Mouse (Mus musculus) left cerebral cortex, postnatal 10 days (tissue): ENCODE data around the gene Irf9. TPM values are rescaled to one million over a fixed set of nuclear protein-coding genes. Genes with fewer than 3 reads are reported as not detected.

Source experiments
- DNase-seq, 2 experiments: peaks; one replicate each; pipeline ENCODE4 v3.0.0; 2021 to 2022; ENCODE audit warnings: low spot score in 2 of 2, mixed read lengths in 1 of 2; ENCODE audit errors: extremely low spot score in 1 of 2
- intact Hi-C: fragments of 180-260 bp; cut with DNase I; formaldehyde crosslinking; loops from one replicate; pipeline ENCODE4 v1.15.1; 2025
- total RNA-seq, 2 experiments: library from RNA; stranded (reverse); gene quantifications; 2 replicates each; pipeline ENCODE4 v1.2.3; 2021

The Irf9 gene
- 10 to 100 TPM; 10.0 to 12.5 TPM for total RNA-seq

GRCm38 (mm10) chr14:55603271-55603632 lies at the start of gene Irf9:
Gene Irf9 (plus strand): TSS chr14:55603571.
- DNase-seq: no peak
- intact Hi-C loops: no loop called here

- intact Hi-C loops: loop anchor here (10.0 kb wide), 1 partner anchor 410 kb away; no protein-coding TSS in a partner anchor
Observed at GRCm38 (mm10) chr14:55554635-55555034, 48.7 kb upstream of the Irf9 start.

DNA sequence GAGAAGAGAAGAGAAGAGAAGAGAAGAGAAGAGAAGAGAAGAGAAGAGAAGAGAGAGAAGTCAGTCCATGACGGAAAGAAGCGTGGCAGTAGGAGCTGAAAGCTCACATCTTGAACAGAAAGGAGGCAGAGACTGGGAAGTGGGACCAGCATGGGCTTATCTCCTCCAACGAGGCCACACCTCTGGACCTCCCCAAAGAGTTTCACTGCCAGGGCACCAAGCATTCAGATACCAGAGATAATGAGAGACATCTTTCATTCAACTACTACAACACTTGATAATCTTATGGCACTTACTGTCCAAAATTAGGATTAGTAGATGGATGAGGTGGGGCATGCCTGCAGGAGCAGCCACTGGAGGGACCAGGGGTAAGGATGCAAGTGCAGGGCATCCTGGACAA lies 47.6 kb upstream of the Irf9 start:
- intact Hi-C loops: loop anchor here (2.0 to 10.0 kb wide), 2 partner anchors 59 to 411 kb away; no protein-coding TSS in a partner anchor
- DNase-seq: no peak

More at GRCm38 (mm10) chr14:55554635-55555034, 48.7 kb upstream of the Irf9 start:
- DNase-seq: no peak

- DNase-seq: peak; percentile 48 to 88
- intact Hi-C loops: loop anchor here (2.0 to 10.0 kb wide), 2 partner anchors 60 to 412 kb away; no protein-coding TSS in a partner anchor
Observed at GRCm38 (mm10) chr14:55557003-55557402, 46.4 kb upstream of the Irf9 start.

DNA sequence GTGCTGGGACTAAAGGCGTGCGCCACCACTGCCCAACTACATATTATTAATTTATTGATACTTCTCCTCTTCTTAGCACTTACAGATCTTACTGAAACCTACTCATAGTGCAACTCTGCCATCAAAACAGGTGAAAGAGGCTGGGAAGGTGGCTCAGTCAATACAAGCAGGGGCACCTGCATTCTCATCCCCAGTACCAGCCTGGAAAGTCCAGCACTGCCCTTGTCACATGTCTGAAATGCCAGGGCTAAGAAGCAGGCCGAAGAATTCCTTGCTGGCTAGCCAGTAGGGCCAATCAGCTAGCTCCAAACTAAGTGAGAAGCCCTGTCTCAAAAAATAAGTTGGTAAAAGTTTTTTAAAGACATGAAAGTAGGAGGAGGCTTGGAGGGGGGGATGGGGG lies 45.8 kb upstream of the Irf9 start:
- no peak for DNase-seq
- intact Hi-C loops: loop anchor here (2.0 to 10.0 kb wide), 2 partner anchors 61 to 413 kb away; no protein-coding TSS in a partner anchor

DNA sequence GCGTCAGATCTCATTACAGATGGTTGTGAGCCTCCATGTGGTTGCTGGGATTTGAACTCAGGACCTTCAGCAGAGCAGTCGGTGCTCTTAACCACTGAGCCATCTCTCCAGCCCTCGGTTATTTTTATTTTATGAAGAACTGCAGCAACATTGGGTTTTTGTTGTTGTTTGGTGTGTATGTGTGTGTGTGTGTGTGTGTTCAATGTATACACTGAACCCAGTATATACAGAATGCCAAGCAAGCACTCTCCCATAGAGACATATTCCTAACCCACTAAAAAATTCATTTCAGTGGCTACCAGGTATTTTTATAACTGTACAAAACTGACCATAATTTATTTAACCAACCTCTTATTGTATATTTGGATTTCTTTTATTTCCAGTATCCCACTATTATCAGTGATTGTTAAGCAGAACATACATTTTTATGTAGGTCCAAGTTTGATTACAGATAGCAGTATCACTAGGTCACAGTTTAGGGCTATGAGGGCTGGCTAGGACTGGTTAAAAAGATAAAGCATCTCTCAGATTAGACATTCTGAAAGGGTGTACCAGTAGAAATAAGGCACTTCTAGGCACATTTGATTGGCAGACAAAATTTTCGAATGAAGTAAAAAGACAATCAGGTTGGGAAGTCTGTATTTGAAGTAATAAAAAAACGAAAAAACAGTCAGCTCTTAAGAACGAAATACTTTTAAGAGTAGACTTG lies 44.5 kb upstream of the Irf9 start:
- intact Hi-C loops: loop anchor here (10.0 kb wide), 1 partner anchor 414 kb away; no protein-coding TSS in a partner anchor
- no peak for DNase-seq

- peak; percentile 88 to 96 for DNase-seq
- intact Hi-C loops: loop anchor here (10.0 kb wide), 1 partner anchor 415 kb away; no protein-coding TSS in a partner anchor
Observed at GRCm38 (mm10) chr14:55559799-55560201, 43.6 kb upstream of the Irf9 start, which contains the start of gene Dcaf11. Gene Dcaf11 (plus strand): TSS chr14:55560006.

- peak; percentile 99 for DNase-seq
- intact Hi-C loops: no loop called here
Observed at GRCm38 (mm10) chr14:55560202-55561073, 42.9 kb upstream of the Irf9 start, which contains the start of gene A730061H03Rik. Gene A730061H03Rik (minus strand): TSS chr14:55560406.

DNA sequence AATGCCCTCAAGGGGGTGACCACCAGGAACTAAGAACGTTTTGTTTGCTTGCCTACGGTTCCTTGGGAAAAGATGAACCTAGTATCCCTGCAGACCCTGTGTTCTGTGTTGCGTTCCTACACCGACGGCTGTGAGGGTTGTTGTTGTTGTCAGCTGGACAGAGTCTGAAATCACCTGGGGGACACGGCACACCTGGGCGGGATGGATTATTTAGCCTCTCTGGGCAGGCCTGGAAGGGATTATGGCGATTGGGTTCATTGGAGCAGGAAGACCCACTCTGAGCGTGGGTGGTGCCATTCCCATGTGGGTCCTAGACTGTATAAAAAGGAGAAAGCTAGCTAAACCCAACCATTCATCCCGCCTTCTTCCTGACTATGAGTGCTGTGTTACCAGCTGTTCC lies 41.5 kb upstream of the Irf9 start:
- intact Hi-C loops: no loop called here
- DNase-seq: no peak

DNA sequence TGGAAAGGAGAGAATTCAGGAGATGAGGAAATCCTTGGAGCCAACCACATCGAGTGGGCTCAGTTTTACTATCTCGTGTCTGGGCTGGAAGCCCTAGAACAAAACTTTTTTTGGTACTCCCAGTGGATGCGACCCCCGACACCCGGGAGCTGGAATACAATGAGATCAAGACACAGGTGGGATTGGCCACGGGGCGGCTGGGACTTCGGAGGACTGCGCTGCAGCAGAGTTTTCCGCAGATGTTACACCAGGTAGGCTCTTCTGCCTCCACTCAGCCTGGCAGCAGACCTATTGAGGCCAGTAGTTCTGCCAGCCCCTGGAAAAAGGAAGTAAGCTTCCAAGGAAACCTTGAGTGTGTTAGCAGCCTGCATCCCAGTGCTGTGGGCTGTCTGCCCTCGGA lies 40.1 kb upstream of the Irf9 start:
- no peak for DNase-seq
- intact Hi-C loops: no loop called here

DNA sequence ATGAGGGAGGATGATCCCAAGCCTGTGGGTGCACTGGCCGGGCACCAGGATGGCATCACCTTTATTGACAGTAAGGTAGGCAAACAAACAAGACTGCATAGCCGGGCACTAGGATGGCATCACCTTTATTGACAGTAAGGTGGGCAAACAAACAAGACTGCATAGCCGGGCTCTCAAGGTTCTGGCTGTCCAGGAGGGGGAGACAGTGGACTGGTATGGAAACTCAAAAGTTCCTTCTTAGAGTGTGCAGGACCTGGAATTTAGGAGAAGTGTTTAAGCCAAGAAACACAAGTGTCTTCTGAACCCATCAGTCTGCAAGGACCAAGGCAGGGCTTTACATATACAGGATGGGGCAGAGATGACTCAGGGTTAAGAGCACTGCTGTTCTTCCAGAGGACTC lies 37.6 kb upstream of the Irf9 start:
- intact Hi-C loops: no loop called here
- DNase-seq: no peak

- intact Hi-C loops: no loop called here
Observed at GRCm38 (mm10) chr14:55567496-55567895, 35.9 kb upstream of the Irf9 start.

DNA sequence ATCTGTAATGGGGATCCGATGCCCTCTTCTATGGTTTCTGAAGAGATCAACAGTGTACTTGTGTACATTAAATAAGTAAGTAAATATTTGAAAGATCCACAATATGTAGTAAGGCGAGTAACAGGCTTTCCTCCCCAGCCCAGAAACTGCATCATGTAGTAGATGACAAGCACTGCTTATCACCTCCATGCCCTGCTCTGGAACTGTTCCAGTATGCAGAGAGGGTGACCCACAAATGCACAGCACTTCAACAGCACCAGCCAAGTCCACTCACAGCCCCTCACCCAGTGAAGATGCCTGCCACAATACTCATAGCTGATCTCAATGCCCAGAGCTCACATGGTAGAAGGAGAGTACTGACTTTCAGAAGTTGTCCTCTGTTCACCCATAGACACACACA lies 32.8 kb upstream of the Irf9 start:
- no peak for DNase-seq
- intact Hi-C loops: no loop called here

More at GRCm38 (mm10) chr14:55567496-55567895, 35.9 kb upstream of the Irf9 start:
- DNase-seq: no peak

DNA sequence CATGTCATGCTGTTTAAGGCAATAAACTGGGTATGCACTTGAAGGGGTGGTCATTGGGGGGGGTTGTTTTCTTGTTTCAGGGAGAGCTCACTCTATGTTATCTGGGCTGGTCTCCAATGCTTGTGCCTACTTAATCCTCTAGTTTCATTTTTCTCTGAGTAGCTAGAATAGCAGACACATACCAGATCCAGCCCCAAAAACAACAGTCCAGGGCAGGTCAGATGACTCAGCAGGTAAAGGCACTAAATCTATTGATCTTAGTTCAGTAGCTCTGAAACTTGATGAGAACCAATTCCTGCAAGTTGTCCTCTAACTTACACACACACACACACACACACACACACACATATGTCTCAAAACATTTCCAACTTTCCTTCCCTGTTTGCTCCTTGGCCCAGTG lies 31.6 kb upstream of the Irf9 start:
- intact Hi-C loops: no loop called here
- no peak for DNase-seq

- intact Hi-C loops: no loop called here
- no peak for DNase-seq
Observed at GRCm38 (mm10) chr14:55575302-55575701, 28.1 kb upstream of the Irf9 start, which contains the start of gene Fitm1. Gene Fitm1 (plus strand): TSS chr14:55575617.

DNA sequence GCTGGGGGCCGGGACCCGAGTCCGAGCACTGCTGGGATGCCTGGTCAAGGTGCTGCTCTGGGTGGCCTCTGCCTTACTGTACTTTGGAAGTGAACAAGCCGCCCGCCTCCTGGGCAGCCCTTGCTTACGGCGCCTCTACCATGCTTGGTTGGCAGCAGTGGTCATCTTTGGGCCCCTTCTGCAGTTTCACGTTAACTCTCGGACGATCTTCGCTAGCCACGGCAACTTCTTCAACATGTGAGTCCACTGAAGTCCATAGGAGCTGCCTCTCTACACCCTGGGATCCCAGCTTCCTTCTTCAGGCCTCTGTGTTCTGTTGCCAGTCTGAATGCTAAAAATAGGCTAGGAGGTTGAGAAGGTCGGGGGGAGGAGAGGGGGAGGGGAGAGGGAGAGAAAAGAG lies 27.7 kb upstream of the Irf9 start:
- intact Hi-C loops: no loop called here
- no peak for DNase-seq

GRCm38 (mm10) chr14:55576376-55576775 lies 27.0 kb upstream of the Irf9 start:
- intact Hi-C loops: no loop called here
- DNase-seq: peak in 1 of 2 experiments; percentile 64

GRCm38 (mm10) chr14:55577871-55578667 lies 25.3 kb upstream of the Irf9 start, which contains the start of gene Psme1:
Gene Psme1 (plus strand): TSS chr14:55578123.
- intact Hi-C loops: no loop called here
- DNase-seq: peak; percentile 68 to 92
